Mouse (Mus musculus) cerebellum, adult 2 months (tissue): ENCODE measurements around the gene Hpse2. TPM values are rescaled to one million over a fixed set of nuclear protein-coding genes. Genes with fewer than 3 reads are reported as not detected.

Experiments used
- DNase-seq, 2 experiments: peaks; one replicate each; pipeline ENCODE4 v3.0.0; 2021
- H3K27ac ChIP-seq: fragments of 200-500 bp; 2 replicates; pipeline ENCODE4 v1.5.1; 2012; ENCODE audit warnings: low read length, control low read depth, inconsistent platforms; ENCODE audit not compliant: insufficient read depth
- H3K27me3 ChIP-seq: fragments of 200-500 bp; 2 replicates; pipeline ENCODE4 v1.6.1; 2012; ENCODE audit warnings: inconsistent platforms, mild to moderate bottlenecking, low read length, moderate library complexity; ENCODE audit not compliant: control insufficient read depth, insufficient read depth
- H3K4me1 ChIP-seq: fragments of 200-500 bp; 2 replicates; pipeline ENCODE4 v1.6.1; 2011; ENCODE audit warnings: low read length; ENCODE audit not compliant: control insufficient read depth, insufficient read depth
- H3K4me3 ChIP-seq: fragments of 200-500 bp; replicated peaks from 2 replicates; pipeline ENCODE3; 2011; ENCODE audit warnings: mild to moderate bottlenecking, low read depth, low read length, control low read depth; ENCODE audit not compliant: insufficient read depth
- CTCF ChIP-seq: fragments of 200-500 bp; IDR thresholded peaks from 2 replicates; pipeline ENCODE4 v1.5.1; 2011; ENCODE audit warnings: low read depth, mild to moderate bottlenecking, control low read depth, low read length, moderate library complexity, borderline replicate concordance; ENCODE audit not compliant: insufficient read depth
- POLR2A ChIP-seq: fragments of 200-500 bp; IDR thresholded peaks from 2 replicates; pipeline ENCODE4 v1.6.1; 2011; ENCODE audit warnings: low read length, control low read depth, borderline replicate concordance; ENCODE audit not compliant: insufficient read depth
- WGBS: fragments of 180-500 bp; shearing (Covaris S2); methylation state at CpG from one replicate; pipeline ENCODE4 v1.1.7; 2018; 5-methylcytosine and 5-hydroxymethylcytosine counted together
- polyA plus RNA-seq: library from polyadenylated mRNA; depleted of rRNA; stranded (reverse); fragments of >200 nt; gene quantifications from 2 replicates; pipeline ENCODE4 v1.2.3, GENCODE M21; 2012; rRNA removed

Hpse2 gene
- polyA plus RNA-seq, 1 experiment = 0.11 TPM

DNA sequence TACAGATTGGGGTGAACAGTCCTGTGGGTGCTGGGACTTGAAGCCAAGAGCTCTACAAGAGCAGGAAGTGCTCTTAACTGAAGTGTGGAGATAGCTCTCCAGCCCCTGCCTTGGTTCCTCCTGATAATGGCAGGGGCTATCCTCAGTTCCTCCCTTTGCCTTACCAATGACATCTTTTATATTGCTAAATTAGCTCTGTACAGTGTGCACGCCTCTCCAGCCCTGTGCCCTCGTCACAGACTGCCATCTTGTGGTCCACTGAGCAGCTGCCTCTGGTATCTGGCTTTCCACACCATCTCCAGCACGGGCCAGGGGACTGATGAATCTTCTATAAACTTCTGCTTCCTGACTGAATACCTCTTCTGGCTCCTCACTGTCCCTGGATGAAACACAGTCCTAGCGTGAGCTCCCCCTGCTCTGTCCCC, 644.0 kb downstream of the Hpse2 start:
- WGBS = 30% methylated on average over 4 of the region's 4 CpGs
- TF ChIP-seq POLR2A (no peak), CTCF (peak; percentile 80)

GRCm38 (mm10) chr19:42743261-42743660, 644.9 kb downstream of the Hpse2 start:
- no peak overlapping the region for H3K27ac ChIP-seq
- H3K4me3 ChIP-seq = no peak overlapping the region
- TF ChIP-seq POLR2A (no peak), CTCF (no peak)
- DNase-seq = no peak
- H3K27me3 ChIP-seq = no peaks in the 10 kb centered on the region
- WGBS = 68% methylated on average over 16 of the region's 16 CpGs
- no peaks in the 10 kb centered on the region; the same call in 1 of the 2 replicates for H3K4me1 ChIP-seq

More for the DNA sequence above, 644.0 kb downstream of the Hpse2 start:
- H3K27ac ChIP-seq = no peak overlapping the region
- H3K4me3 ChIP-seq = no peak overlapping the region
- H3K4me1 ChIP-seq = no peaks in the 10 kb centered on the region
- no peaks in the 10 kb centered on the region for H3K27me3 ChIP-seq
- peak; percentile 53 to 63 for DNase-seq

GRCm38 (mm10) chr19:42741884-42742283, 646.3 kb downstream of the Hpse2 start:
- DNase-seq = no peak
- no peak overlapping the region for H3K4me3 ChIP-seq
- WGBS = 79% methylated on average over 14 of the region's 14 CpGs
- H3K4me1 ChIP-seq = no peaks in the 10 kb centered on the region; the same call in 1 of the 2 replicates
- H3K27ac ChIP-seq = no peak overlapping the region
- no peaks in the 10 kb centered on the region for H3K27me3 ChIP-seq
- TF ChIP-seq POLR2A (no peak), CTCF (no peak)

GRCm38 (mm10) chr19:42740163-42740899, 647.8 kb downstream of the Hpse2 start:
- Histone ChIP-seq H3K27ac (no peak overlapping the region), H3K27me3 (no peaks in the 10 kb centered on the region), H3K4me1 (peaks cover 9% of the 10 kb centered on the region), H3K4me3 (no peak overlapping the region)
- no peak for DNase-seq
- WGBS = 87% methylated on average over 8 of the region's 8 CpGs
- TF ChIP-seq CTCF (no peak), POLR2A (no peak)

DNA sequence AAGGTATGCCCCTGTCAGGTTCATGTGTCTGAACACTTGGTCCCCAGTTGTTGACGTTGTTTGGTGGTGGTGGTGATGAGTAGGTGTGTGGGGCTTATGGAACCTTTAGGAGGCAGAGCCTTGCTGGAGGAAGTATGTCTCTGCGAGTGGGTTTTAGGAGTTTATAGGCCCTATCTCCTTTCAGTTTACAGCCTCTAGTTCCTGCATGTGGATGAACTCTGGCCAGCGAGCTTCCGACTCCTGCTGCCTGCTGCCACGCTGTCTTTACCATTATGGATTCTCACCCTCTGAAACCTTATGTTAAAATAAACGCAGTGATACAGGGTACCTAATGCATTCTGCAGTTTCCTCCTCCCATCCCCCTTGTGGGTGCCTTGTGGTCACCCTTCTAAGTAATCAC, 648.4 kb downstream of the Hpse2 start:
- no peaks in the 10 kb centered on the region for H3K27me3 ChIP-seq
- 96% methylated on average over 6 of the region's 6 CpGs for WGBS
- no peak for DNase-seq
- TF ChIP-seq CTCF = no peak
- H3K4me3 ChIP-seq = no peak overlapping the region
- H3K27ac ChIP-seq = no peak overlapping the region
- peaks cover 13% of the 10 kb centered on the region for H3K4me1 ChIP-seq

GRCm38 (mm10) chr19:42737753-42738152, 650.4 kb downstream of the Hpse2 start:
- no peak for TF ChIP-seq POLR2A
- no peak for TF ChIP-seq CTCF
- Histone ChIP-seq H3K27me3 (no peaks in the 10 kb centered on the region), H3K4me3 (no peak overlapping the region), H3K4me1 (peaks cover 18% of the 10 kb centered on the region), H3K27ac (no peak overlapping the region)
- no peak for DNase-seq
- 80% methylated on average over 9 of the region's 9 CpGs for WGBS

Other genes with a start within 250 kb of the Hpse2 start
- 80.2 and 86.8 TPM in 2 replicates for gene Cnnm1, start 52.1 kb upstream of the Hpse2 start, polyA plus RNA-seq
- 501 and 528 TPM in 2 replicates for gene Got1, start 136.2 kb upstream of the Hpse2 start, polyA plus RNA-seq
- not detected in 2 replicates for gene Nkx2-3, start 224.0 kb upstream of the Hpse2 start, polyA plus RNA-seq